Mouse (Mus musculus): Measurements from ENCODE around the gene Dzip1l. TPM values are rescaled to one million over a fixed set of nuclear protein-coding genes. Genes with fewer than 3 reads are reported as not detected.
A peak's percentile ranks its signal among the peaks of the same experiment; 100 is the strongest.

The Dzip1l gene
- polyA plus RNA-seq, 1 experiment from 2014 or later: 29.1 TPM

GRCm38 (mm10) chr9:99660756-99661155 lies 31.5 kb downstream of the Dzip1l start:
- peaks cover 65% of the 10 kb centered on the region for H3K36me3 ChIP-seq
- WGBS: 81% methylated on average over 10 of the region's 10 CpGs
- H3K4me3 ChIP-seq (replicated peaks): no peak overlapping the region
- no peak for ATAC-seq (ENCODE audit: insufficient number of reproducible peaks, low FRiP score, low TSS enrichment, low read depth)
- no peak overlapping the region for H3K4me2 ChIP-seq (replicated peaks)
- H3K27ac ChIP-seq (replicated peaks): no peak overlapping the region
- H3K9me3 ChIP-seq (replicated peaks): no peaks in the 10 kb centered on the region
- H3K9ac ChIP-seq: no peak overlapping the region
- H3K27me3 ChIP-seq: no peaks in the 10 kb centered on the region
- H3K4me1 ChIP-seq: no peaks in the 10 kb centered on the region

GRCm38 (mm10) chr9:99661606-99662166 lies 32.4 kb downstream of the Dzip1l start:
- ATAC-seq (ENCODE audit: insufficient number of reproducible peaks, low FRiP score, low TSS enrichment, low read depth): no peak
- H3K4me2 ChIP-seq (replicated peaks): no peak overlapping the region
- no peak overlapping the region for H3K27ac ChIP-seq (replicated peaks)
- no peak overlapping the region for H3K9ac ChIP-seq
- H3K36me3 ChIP-seq: peaks cover 65% of the 10 kb centered on the region
- H3K4me1 ChIP-seq: no peaks in the 10 kb centered on the region
- no peak overlapping the region for H3K4me3 ChIP-seq (replicated peaks)
- H3K27me3 ChIP-seq: no peaks in the 10 kb centered on the region
- no peaks in the 10 kb centered on the region for H3K9me3 ChIP-seq (replicated peaks)
- WGBS: 73% methylated on average over 16 of the region's 16 CpGs

- no peaks in the 10 kb centered on the region for H3K4me1 ChIP-seq
- WGBS: 24% methylated on average over 7 of the region's 7 CpGs
- H3K4me2 ChIP-seq (replicated peaks): no peak overlapping the region
- H3K27ac ChIP-seq (replicated peaks): no peak overlapping the region
- H3K27me3 ChIP-seq: no peaks in the 10 kb centered on the region
- no peak overlapping the region for H3K4me3 ChIP-seq (replicated peaks)
- no peaks in the 10 kb centered on the region for H3K9me3 ChIP-seq (replicated peaks)
- H3K36me3 ChIP-seq: peaks cover 64% of the 10 kb centered on the region
- H3K9ac ChIP-seq: no peak overlapping the region
- no peak for ATAC-seq (ENCODE audit: insufficient number of reproducible peaks, low FRiP score, low TSS enrichment, low read depth)
Observed at GRCm38 (mm10) chr9:99662406-99662805, 33.1 kb downstream of the Dzip1l start.

DNA sequence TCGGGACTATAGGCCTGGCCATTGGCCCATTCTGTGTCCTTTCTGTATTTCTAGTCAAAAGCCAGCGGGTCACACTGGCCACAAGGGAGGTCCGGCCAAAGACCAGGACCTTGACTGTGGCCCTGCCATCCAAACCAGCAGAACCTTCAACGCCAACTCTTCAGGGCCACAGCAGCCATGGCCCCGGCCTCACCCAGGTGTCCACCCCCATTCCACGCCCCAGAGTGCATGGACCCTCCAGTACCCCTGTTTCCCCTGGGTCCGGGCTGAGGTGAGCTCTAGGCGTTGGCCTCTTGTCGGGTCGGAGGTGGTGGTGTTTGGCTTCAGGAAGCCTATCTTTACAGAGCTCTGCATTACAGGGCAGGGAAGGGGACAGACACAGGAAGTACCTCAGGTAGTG lies 33.6 kb downstream of the Dzip1l start:
- ATAC-seq (ENCODE audit: insufficient number of reproducible peaks, low FRiP score, low TSS enrichment, low read depth): peak; percentile 59
- H3K36me3 ChIP-seq: peaks cover 65% of the 10 kb centered on the region
- WGBS: 92% methylated on average over 10 of the region's 10 CpGs

DNA sequence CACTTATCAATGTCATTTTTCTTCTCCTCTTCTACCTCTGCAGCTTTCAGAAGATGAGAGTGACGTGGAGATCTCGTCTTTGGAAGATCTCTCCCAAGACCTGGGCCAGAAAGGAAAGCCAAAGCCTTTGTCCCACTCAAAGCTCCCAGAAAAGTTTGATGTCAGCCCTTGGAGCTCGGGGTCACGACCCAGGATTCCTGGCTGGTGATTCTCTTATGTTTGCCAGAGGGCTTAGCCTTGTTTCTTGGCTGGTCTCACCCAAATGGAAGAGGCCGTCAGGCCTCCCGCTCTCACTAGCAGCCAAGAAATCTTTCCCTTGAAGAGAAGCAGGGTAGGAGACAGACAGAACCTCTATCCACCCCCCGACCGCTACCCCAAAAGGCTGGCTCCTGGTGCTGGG lies 38.3 kb downstream of the Dzip1l start:
- ATAC-seq (ENCODE audit: insufficient number of reproducible peaks, low FRiP score, low TSS enrichment, low read depth): no peak

More for the DNA sequence above, 33.6 kb downstream of the Dzip1l start:
- H3K9me3 ChIP-seq (replicated peaks): no peaks in the 10 kb centered on the region
- H3K4me2 ChIP-seq (replicated peaks): no peak overlapping the region
- H3K9ac ChIP-seq: no peak overlapping the region
- no peak overlapping the region for H3K27ac ChIP-seq (replicated peaks)
- no peaks in the 10 kb centered on the region for H3K4me1 ChIP-seq
- H3K27me3 ChIP-seq: no peaks in the 10 kb centered on the region
- no peak overlapping the region for H3K4me3 ChIP-seq (replicated peaks)

DNA sequence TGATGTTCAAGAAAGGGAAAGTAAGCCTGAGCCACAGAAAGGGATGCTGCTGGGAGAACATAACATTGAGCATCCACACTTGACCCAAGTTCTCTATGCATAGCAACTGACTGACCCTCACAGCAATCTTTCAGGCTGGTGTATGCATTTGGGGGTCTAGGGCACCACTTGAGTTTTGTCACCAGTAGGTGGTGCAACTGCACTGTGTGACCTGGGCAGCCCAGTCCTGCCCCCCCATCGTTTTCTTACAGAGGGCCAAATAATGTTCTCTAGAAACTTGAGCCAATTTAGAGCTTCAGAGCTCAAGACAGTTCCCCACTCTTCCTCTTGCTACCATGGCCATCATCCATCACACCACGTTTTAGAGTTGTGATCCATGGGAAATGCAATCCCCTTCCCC lies 42.3 kb downstream of the Dzip1l start:
- Histone ChIP-seq H3K36me3 (peaks cover 35% of the 10 kb centered on the region), H3K9me3 (replicated peaks) (no peaks in the 10 kb centered on the region)
- 38% methylated on average over 2 of the region's 2 CpGs for WGBS

More for the DNA sequence above, 38.3 kb downstream of the Dzip1l start:
- H3K36me3 ChIP-seq: peaks cover 71% of the 10 kb centered on the region
- H3K27me3 ChIP-seq: no peaks in the 10 kb centered on the region
- 85% methylated on average over 8 of the region's 8 CpGs for WGBS
- no peak overlapping the region for H3K4me3 ChIP-seq (replicated peaks)
- no peak overlapping the region for H3K9ac ChIP-seq
- no peak overlapping the region for H3K27ac ChIP-seq (replicated peaks)
- no peaks in the 10 kb centered on the region for H3K4me1 ChIP-seq
- H3K9me3 ChIP-seq (replicated peaks): no peaks in the 10 kb centered on the region
- H3K4me2 ChIP-seq (replicated peaks): no peak overlapping the region

GRCm38 (mm10) chr9:99675714-99676113 lies 46.4 kb downstream of the Dzip1l start:
- H3K9me3 ChIP-seq (replicated peaks): no peaks in the 10 kb centered on the region
- no peak overlapping the region for H3K4me3 ChIP-seq (replicated peaks)
- H3K4me1 ChIP-seq: no peaks in the 10 kb centered on the region
- H3K9ac ChIP-seq: no peak overlapping the region
- no peaks in the 10 kb centered on the region; the same call in 1 of the 2 replicates for H3K36me3 ChIP-seq
- no peaks in the 10 kb centered on the region for H3K27me3 ChIP-seq
- H3K4me2 ChIP-seq (replicated peaks): no peak overlapping the region
- no peak for ATAC-seq (ENCODE audit: insufficient number of reproducible peaks, low FRiP score, low TSS enrichment, low read depth)
- WGBS: 89% methylated on average over 3 of the region's 3 CpGs
- H3K27ac ChIP-seq (replicated peaks): no peak overlapping the region

More for the DNA sequence above, 42.3 kb downstream of the Dzip1l start:
- no peak for ATAC-seq (ENCODE audit: insufficient number of reproducible peaks, low FRiP score, low TSS enrichment, low read depth)
- Histone ChIP-seq H3K27ac (replicated peaks) (no peak overlapping the region), H3K4me1 (no peaks in the 10 kb centered on the region), H3K4me3 (replicated peaks) (no peak overlapping the region), H3K27me3 (no peaks in the 10 kb centered on the region), H3K4me2 (replicated peaks) (no peak overlapping the region), H3K9ac (no peak overlapping the region)

- Histone ChIP-seq H3K9me3 (replicated peaks) (no peaks in the 10 kb centered on the region), H3K9ac (no peak overlapping the region), H3K4me1 (no peaks in the 10 kb centered on the region), H3K27ac (replicated peaks) (no peak overlapping the region), H3K36me3 (no peaks in the 10 kb centered on the region), H3K4me2 (replicated peaks) (no peak overlapping the region), H3K27me3 (no peaks in the 10 kb centered on the region), H3K4me3 (replicated peaks) (no peak overlapping the region)
- ATAC-seq (ENCODE audit: insufficient number of reproducible peaks, low FRiP score, low TSS enrichment, low read depth): no peak
- 78% methylated on average over 21 of the region's 21 CpGs for WGBS
Observed at GRCm38 (mm10) chr9:99681980-99682570, 52.8 kb downstream of the Dzip1l start.

DNA sequence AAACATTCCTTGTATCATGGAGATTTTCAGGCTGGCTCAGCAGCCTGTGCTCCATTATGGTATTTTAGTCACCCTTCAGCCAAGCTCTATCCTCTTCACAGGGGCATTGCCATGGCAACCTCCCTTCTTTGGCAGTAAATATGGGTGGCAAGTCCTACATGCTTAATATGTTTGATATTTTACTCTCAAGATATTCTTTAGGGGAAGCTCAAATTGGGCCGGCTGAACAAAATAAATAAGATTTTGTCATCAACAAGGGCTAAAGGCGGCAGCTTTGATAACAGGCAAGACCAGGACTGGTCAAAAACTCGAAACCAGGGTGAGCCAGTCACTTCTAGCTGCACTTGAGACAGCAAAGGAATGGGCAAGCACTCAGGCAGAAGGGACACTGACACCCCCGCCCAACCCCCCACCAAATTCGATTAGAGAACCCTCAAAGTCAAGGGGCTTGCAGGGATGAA lies 55.8 kb downstream of the Dzip1l start:
- no peak overlapping the region for H3K4me3 ChIP-seq (replicated peaks)
- H3K36me3 ChIP-seq: no peaks in the 10 kb centered on the region
- ATAC-seq (ENCODE audit: insufficient number of reproducible peaks, low FRiP score, low TSS enrichment, low read depth): no peak
- 59% methylated on average over 5 of the region's 5 CpGs for WGBS
- no peak overlapping the region for H3K4me2 ChIP-seq (replicated peaks)
- H3K27ac ChIP-seq (replicated peaks): no peak overlapping the region
- no peaks in the 10 kb centered on the region for H3K9me3 ChIP-seq (replicated peaks)
- no peak overlapping the region for H3K9ac ChIP-seq
- no peaks in the 10 kb centered on the region for H3K27me3 ChIP-seq
- H3K4me1 ChIP-seq: no peaks in the 10 kb centered on the region

DNA sequence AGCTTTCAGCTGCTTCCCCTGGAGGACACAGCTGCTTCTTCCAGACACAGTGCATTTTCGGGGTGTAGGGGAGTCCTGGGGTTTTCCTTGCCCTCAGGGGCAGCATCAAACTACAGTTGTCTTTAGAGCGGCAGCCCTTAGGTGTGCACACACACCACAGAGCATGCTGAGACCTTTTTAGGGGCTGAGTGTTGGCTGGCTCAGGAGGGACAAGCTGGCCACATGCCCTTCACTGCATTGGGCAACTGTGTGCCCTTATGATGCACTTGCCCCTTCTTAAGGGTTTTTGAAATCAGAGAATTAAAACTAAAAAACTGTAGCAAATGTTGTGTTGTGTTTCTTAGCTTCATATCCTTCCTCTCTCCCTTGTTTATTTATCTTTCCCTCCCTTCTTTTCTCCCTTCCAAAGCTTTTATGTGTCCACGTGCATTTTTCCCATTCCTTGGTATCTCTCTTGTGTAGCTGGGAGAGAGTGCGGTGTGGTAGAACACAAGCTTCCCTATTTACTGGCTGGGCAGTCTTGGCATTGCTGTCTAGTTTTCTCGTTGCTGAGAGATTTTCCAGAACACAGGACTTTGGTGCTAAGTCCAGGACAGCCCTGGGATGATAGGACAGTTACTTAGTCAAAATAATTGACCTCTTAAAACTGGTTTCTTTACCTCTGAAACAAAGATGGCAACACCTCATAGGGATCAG lies 56.4 kb downstream of the Dzip1l start:
- no peaks in the 10 kb centered on the region for H3K36me3 ChIP-seq
- H3K9me3 ChIP-seq (replicated peaks): no peaks in the 10 kb centered on the region
- WGBS: 65% methylated on average over 5 of the region's 5 CpGs
- no peak overlapping the region for H3K9ac ChIP-seq
- no peak overlapping the region for H3K4me3 ChIP-seq (replicated peaks)
- H3K4me1 ChIP-seq: no peaks in the 10 kb centered on the region
- no peaks in the 10 kb centered on the region for H3K27me3 ChIP-seq
- no peak overlapping the region for H3K4me2 ChIP-seq (replicated peaks)
- ATAC-seq (ENCODE audit: insufficient number of reproducible peaks, low FRiP score, low TSS enrichment, low read depth): no peak
- no peak overlapping the region for H3K27ac ChIP-seq (replicated peaks)

DNA sequence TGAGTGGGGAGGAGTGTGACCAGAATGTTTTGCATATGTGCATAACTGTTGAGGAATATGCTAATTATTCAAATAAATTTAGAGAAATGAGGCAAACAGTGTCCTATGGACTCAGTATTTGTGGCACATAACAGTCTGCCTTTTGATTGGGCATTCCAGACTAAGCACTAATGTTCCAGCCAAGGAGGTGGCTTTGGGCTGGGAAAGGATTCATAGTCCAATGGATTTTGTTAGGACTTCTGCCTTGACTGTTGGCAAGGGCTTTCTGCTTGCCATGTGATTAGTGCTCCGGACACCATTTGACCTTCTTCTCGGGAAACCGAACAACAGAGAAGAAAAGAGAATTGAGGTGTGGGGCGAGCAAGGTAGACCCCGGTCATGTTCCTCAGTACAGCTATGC lies 60.5 kb downstream of the Dzip1l start:
- H3K4me1 ChIP-seq: no peaks in the 10 kb centered on the region
- 93% methylated on average over 5 of the region's 5 CpGs for WGBS
- H3K27ac ChIP-seq (replicated peaks): no peak overlapping the region
- no peak for ATAC-seq (ENCODE audit: insufficient number of reproducible peaks, low FRiP score, low TSS enrichment, low read depth)
- no peaks in the 10 kb centered on the region for H3K36me3 ChIP-seq
- H3K9ac ChIP-seq: no peak overlapping the region
- H3K9me3 ChIP-seq (replicated peaks): no peaks in the 10 kb centered on the region
- no peak overlapping the region for H3K4me2 ChIP-seq (replicated peaks)
- no peaks in the 10 kb centered on the region for H3K27me3 ChIP-seq
- H3K4me3 ChIP-seq (replicated peaks): no peak overlapping the region

Data from embryonic facial prominence, embryonic 15.5 days (tissue).